Mouse (Mus musculus): ENCODE results near the gene Asb4. TPM values are rescaled to one million over a fixed set of nuclear protein-coding genes. Genes with fewer than 3 reads are reported as not detected.

Gene Asb4
- polyA plus RNA-seq, 1 experiment: 0.04 TPM

DNA sequence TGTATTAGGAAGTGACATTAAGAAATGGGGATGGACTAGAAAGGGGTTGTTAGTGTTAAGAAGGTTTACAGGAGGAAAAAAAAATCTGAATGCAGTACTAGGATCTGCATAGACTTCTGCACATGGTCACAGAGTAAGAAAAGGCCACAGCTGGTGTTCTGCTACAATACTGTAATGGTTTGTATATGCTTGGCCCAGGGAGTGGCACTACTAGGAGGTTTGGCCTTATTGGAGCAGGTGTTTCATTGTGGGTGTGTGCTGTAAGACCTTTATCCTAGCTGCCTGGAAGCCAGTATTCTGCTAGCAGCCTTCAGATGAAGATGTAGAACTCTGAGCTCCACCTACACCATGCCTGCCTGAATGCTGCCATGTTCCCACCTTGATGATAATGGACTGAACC lies 25.3 kb upstream of the Asb4 start:
- H3K27me3 ChIP-seq (ENCODE audit: control insufficient read depth, insufficient read depth, insufficient read length): no peaks in the 10 kb centered on the region
- no peak overlapping the region for H3K4me3 ChIP-seq (ENCODE audit: insufficient read depth, poor library complexity, severe bottlenecking)
- H3K36me3 ChIP-seq (ENCODE audit: control insufficient read depth, insufficient read depth): no peaks in the 10 kb centered on the region
- TF ChIP-seq MYOG (IDR thresholded peaks at IDR 0.05; ENCODE audit: control insufficient read depth, extremely low read depth, insufficient read length): no peak
- no peak for TF ChIP-seq MYOD1 (IDR thresholded peaks at IDR 0.05; ENCODE audit: control insufficient read depth, insufficient read length, low read depth)
- TF ChIP-seq CTCF (IDR thresholded peaks at IDR 0.05; ENCODE audit: control insufficient read depth, insufficient read depth, insufficient read length): no peak
- no peak for TF ChIP-seq CEBPB (IDR thresholded peaks at IDR 0.05; ENCODE audit: low read depth)
- no peak for TF ChIP-seq FOSL1 (IDR thresholded peaks at IDR 0.05; ENCODE audit: insufficient read depth, low read length, poor library complexity, severe bottlenecking)
- no peak for TF ChIP-seq MAX (IDR thresholded peaks at IDR 0.05)
- no peak for TF ChIP-seq USF1 (IDR thresholded peaks at IDR 0.05; ENCODE audit: low read depth)
- H3K79me3 ChIP-seq (ENCODE audit: low read depth): no peaks in the 10 kb centered on the region
- H3K79me2 ChIP-seq (ENCODE audit: control insufficient read depth, insufficient read depth): no peaks in the 10 kb centered on the region
- no peak overlapping the region for H3ac ChIP-seq (ENCODE audit: control insufficient read depth, insufficient read length, low read depth)

GRCm38 (mm10) chr6:5360402-5360801 lies 22.8 kb upstream of the Asb4 start:
- H3ac ChIP-seq (ENCODE audit: control insufficient read depth, insufficient read length, low read depth): no peak overlapping the region
- no peaks in the 10 kb centered on the region for H3K36me3 ChIP-seq (ENCODE audit: control insufficient read depth, insufficient read depth)
- no peaks in the 10 kb centered on the region for H3K79me2 ChIP-seq (ENCODE audit: control insufficient read depth, insufficient read depth)
- H3K4me3 ChIP-seq (ENCODE audit: insufficient read depth, poor library complexity, severe bottlenecking): no peak overlapping the region
- no peak for TF ChIP-seq MYOG (IDR thresholded peaks at IDR 0.05; ENCODE audit: control insufficient read depth, extremely low read depth, insufficient read length)
- TF ChIP-seq CEBPB (IDR thresholded peaks at IDR 0.05; ENCODE audit: low read depth): no peak
- no peak for TF ChIP-seq MYOD1 (IDR thresholded peaks at IDR 0.05; ENCODE audit: control insufficient read depth, insufficient read length, low read depth)
- TF ChIP-seq FOSL1 (IDR thresholded peaks at IDR 0.05; ENCODE audit: insufficient read depth, low read length, poor library complexity, severe bottlenecking): no peak
- no peak for TF ChIP-seq CTCF (IDR thresholded peaks at IDR 0.05; ENCODE audit: control insufficient read depth, insufficient read depth, insufficient read length)
- TF ChIP-seq MAX (IDR thresholded peaks at IDR 0.05): no peak
- no peak for TF ChIP-seq USF1 (IDR thresholded peaks at IDR 0.05; ENCODE audit: low read depth)
- no peaks in the 10 kb centered on the region for H3K27me3 ChIP-seq (ENCODE audit: control insufficient read depth, insufficient read depth, insufficient read length)
- no peaks in the 10 kb centered on the region for H3K79me3 ChIP-seq (ENCODE audit: low read depth)

GRCm38 (mm10) chr6:5361987-5362386 lies 21.2 kb upstream of the Asb4 start:
- no peak for TF ChIP-seq MAX (IDR thresholded peaks at IDR 0.05)
- TF ChIP-seq MYOD1 (IDR thresholded peaks at IDR 0.05; ENCODE audit: control insufficient read depth, insufficient read length, low read depth): no peak
- no peak for TF ChIP-seq CEBPB (IDR thresholded peaks at IDR 0.05; ENCODE audit: low read depth)
- TF ChIP-seq CTCF (IDR thresholded peaks at IDR 0.05; ENCODE audit: control insufficient read depth, insufficient read depth, insufficient read length): no peak
- no peak for TF ChIP-seq FOSL1 (IDR thresholded peaks at IDR 0.05; ENCODE audit: insufficient read depth, low read length, poor library complexity, severe bottlenecking)
- no peak for TF ChIP-seq USF1 (IDR thresholded peaks at IDR 0.05; ENCODE audit: low read depth)
- TF ChIP-seq MYOG (IDR thresholded peaks at IDR 0.05; ENCODE audit: control insufficient read depth, extremely low read depth, insufficient read length): no peak
- H3K79me3 ChIP-seq (ENCODE audit: low read depth): no peaks in the 10 kb centered on the region
- no peaks in the 10 kb centered on the region for H3K27me3 ChIP-seq (ENCODE audit: control insufficient read depth, insufficient read depth, insufficient read length)
- no peaks in the 10 kb centered on the region for H3K79me2 ChIP-seq (ENCODE audit: control insufficient read depth, insufficient read depth)
- H3K4me3 ChIP-seq (ENCODE audit: insufficient read depth, poor library complexity, severe bottlenecking): no peak overlapping the region
- no peaks in the 10 kb centered on the region for H3K36me3 ChIP-seq (ENCODE audit: control insufficient read depth, insufficient read depth)
- no peak overlapping the region for H3ac ChIP-seq (ENCODE audit: control insufficient read depth, insufficient read length, low read depth)

DNA sequence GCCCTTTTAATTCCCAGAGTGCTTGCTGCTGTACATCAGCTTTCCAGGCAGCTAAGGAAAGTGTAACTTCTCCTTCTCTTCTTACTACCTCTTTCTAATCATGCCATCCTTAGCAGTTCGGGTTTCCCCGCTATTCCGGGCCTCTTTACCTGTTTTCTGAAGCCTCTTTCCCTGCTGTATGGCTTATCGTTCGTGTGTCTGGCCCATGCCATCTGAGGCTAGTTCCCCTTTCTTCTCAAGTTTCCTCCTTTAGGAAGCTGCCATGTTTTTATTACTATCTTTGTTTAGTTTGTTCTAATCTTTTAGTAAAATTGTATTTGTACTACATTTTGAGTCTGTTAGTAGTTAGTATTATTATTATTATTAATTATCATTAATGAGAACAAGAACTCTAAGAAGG lies 17.3 kb upstream of the Asb4 start:
- Histone ChIP-seq H3K36me3 (ENCODE audit: control insufficient read depth, insufficient read depth) (no peaks in the 10 kb centered on the region), H3K27me3 (ENCODE audit: control insufficient read depth, insufficient read depth, insufficient read length) (no peaks in the 10 kb centered on the region), H3K4me3 (ENCODE audit: insufficient read depth, poor library complexity, severe bottlenecking) (no peak overlapping the region), H3K79me2 (ENCODE audit: control insufficient read depth, insufficient read depth) (no peaks in the 10 kb centered on the region), H3ac (ENCODE audit: control insufficient read depth, insufficient read length, low read depth) (no peak overlapping the region), H3K79me3 (ENCODE audit: low read depth) (no peaks in the 10 kb centered on the region)
- TF ChIP-seq MYOD1 (IDR thresholded peaks at IDR 0.05; ENCODE audit: control insufficient read depth, insufficient read length, low read depth) (no peak), USF1 (IDR thresholded peaks at IDR 0.05; ENCODE audit: low read depth) (no peak), FOSL1 (IDR thresholded peaks at IDR 0.05; ENCODE audit: insufficient read depth, low read length, poor library complexity, severe bottlenecking) (no peak), CEBPB (IDR thresholded peaks at IDR 0.05; ENCODE audit: low read depth) (no peak), CTCF (IDR thresholded peaks at IDR 0.05; ENCODE audit: control insufficient read depth, insufficient read depth, insufficient read length) (no peak), MYOG (IDR thresholded peaks at IDR 0.05; ENCODE audit: control insufficient read depth, extremely low read depth, insufficient read length) (no peak), MAX (IDR thresholded peaks at IDR 0.05) (no peak)

DNA sequence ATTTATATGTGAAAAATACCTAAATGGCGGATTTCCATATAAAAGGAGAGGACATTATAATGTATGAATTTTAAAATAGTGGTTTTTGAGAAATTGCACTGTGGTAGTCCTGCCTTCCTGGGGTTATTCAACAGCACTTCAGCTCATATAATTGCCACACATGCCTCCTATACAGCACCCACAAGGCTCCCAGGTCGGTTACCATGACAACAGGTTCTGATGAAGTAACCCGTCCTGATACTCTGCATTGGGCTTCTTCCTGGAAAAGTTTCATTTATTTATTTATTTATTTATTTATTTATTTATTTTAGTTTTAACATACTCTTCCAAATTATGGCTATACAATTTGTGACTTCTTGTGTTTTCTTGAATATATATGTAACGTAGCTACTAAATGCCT lies 6.3 kb upstream of the Asb4 start:
- Histone ChIP-seq H3K36me3 (ENCODE audit: control insufficient read depth, insufficient read depth) (no peaks in the 10 kb centered on the region), H3K79me2 (ENCODE audit: control insufficient read depth, insufficient read depth) (no peaks in the 10 kb centered on the region), H3ac (ENCODE audit: control insufficient read depth, insufficient read length, low read depth) (no peak overlapping the region), H3K79me3 (ENCODE audit: low read depth) (no peaks in the 10 kb centered on the region), H3K27me3 (ENCODE audit: control insufficient read depth, insufficient read depth, insufficient read length) (peaks cover 8% of the 10 kb centered on the region), H3K4me3 (ENCODE audit: insufficient read depth, poor library complexity, severe bottlenecking) (no peak overlapping the region)
- TF ChIP-seq CTCF (IDR thresholded peaks at IDR 0.05; ENCODE audit: control insufficient read depth, insufficient read depth, insufficient read length): no peak
- TF ChIP-seq MYOG (IDR thresholded peaks at IDR 0.05; ENCODE audit: control insufficient read depth, extremely low read depth, insufficient read length): no peak
- TF ChIP-seq USF1 (IDR thresholded peaks at IDR 0.05; ENCODE audit: low read depth): no peak
- no peak for TF ChIP-seq FOSL1 (IDR thresholded peaks at IDR 0.05; ENCODE audit: insufficient read depth, low read length, poor library complexity, severe bottlenecking)
- TF ChIP-seq MYOD1 (IDR thresholded peaks at IDR 0.05; ENCODE audit: control insufficient read depth, insufficient read length, low read depth): no peak
- no peak for TF ChIP-seq MAX (IDR thresholded peaks at IDR 0.05)
- no peak for TF ChIP-seq CEBPB (IDR thresholded peaks at IDR 0.05; ENCODE audit: low read depth)

DNA sequence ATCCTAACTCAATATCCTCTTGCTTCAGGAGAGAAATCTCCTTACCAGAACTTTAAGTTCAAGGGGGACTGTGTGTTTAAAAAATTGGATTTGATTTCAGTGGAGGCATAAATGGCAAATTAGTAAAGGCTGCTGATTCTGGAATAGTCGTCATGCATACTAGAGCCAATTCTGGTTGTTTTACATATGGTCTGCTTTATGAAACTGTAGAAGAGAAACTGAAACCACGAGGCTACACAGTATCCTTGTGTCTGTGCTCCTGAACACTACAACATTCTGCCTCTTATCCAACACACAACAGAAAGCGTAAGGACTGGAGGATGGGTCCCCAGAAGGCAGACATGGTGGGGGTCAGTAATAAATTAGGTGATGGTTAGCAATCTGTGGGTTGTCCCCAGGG lies 4.1 kb upstream of the Asb4 start:
- no peaks in the 10 kb centered on the region for H3K79me3 ChIP-seq (ENCODE audit: low read depth)
- H3K79me2 ChIP-seq (ENCODE audit: control insufficient read depth, insufficient read depth): no peaks in the 10 kb centered on the region
- no peaks in the 10 kb centered on the region for H3K36me3 ChIP-seq (ENCODE audit: control insufficient read depth, insufficient read depth)
- H3ac ChIP-seq (ENCODE audit: control insufficient read depth, insufficient read length, low read depth): no peak overlapping the region
- H3K4me3 ChIP-seq (ENCODE audit: insufficient read depth, poor library complexity, severe bottlenecking): no peak overlapping the region
- peaks cover 8% of the 10 kb centered on the region for H3K27me3 ChIP-seq (ENCODE audit: control insufficient read depth, insufficient read depth, insufficient read length)
- TF ChIP-seq CTCF (IDR thresholded peaks at IDR 0.05; ENCODE audit: control insufficient read depth, insufficient read depth, insufficient read length): no peak
- no peak for TF ChIP-seq USF1 (IDR thresholded peaks at IDR 0.05; ENCODE audit: low read depth)
- TF ChIP-seq FOSL1 (IDR thresholded peaks at IDR 0.05; ENCODE audit: insufficient read depth, low read length, poor library complexity, severe bottlenecking): no peak
- TF ChIP-seq MYOG (IDR thresholded peaks at IDR 0.05; ENCODE audit: control insufficient read depth, extremely low read depth, insufficient read length): no peak
- TF ChIP-seq CEBPB (IDR thresholded peaks at IDR 0.05; ENCODE audit: low read depth): no peak
